Mouse (Mus musculus) T-helper 17 cell (primary cell): ENCODE measurements around the gene Acad10.
"Not testable (repeated sequence)": the region's sequence is repeated elsewhere in the genome, so short reads cannot be mapped to it uniquely, and the experiment has no call there.

ENCODE experiments used
- in situ Hi-C, 2 experiments: fragments of 300-600 bp; cut with MboI, MseI; formaldehyde crosslinking; loops; 1 replicate in 1 of 2; 2 replicates in 1 of 2; pipeline ENCODE4 v1.15.1; 2025; ENCODE audit warnings: high pct_unique_total_duplicates in 2 of 2

Acad10 gene

DNA sequence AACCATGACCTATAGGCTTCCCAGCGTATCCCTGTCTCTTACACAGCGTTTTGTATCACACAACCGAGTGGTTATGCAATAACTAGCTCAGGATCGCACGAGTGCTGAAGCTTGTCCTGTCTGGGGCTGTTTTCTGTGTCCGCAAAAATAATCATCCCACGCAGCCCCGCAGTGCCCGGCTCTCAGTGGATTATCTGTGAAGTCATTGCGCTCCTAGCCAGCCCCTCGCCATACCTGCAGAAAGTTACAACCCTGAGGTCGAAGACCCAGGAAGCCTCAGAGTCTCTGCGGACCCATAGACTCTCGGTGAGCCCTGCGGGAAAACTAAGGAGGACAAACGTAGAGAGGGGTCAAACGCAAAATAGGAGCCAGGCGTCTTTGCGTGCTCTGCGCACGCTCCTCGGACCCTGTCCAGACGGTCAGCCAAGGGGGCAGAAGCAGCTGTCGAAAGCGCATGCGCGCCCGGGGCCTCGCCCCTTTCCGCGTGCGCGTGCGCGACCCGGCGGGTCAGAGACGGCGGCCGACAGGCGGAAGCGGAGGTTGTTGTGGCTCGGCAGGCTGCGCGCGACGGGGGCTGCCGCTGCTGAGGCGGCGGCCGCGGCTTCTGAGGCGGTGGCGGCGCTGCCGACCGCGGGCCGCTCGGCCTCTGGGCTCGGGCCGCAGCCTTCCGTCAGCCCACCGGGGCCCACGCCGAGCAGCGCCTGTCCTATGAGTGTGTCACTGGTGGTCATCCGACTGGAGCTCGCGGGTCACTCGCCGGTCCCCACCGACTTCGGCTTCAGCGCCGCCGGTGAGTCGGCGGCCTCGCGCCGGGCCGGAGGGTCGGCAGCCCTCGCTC lies at the start of gene Acad10, which contains the start of gene Brap:
Gene Acad10 (minus strand): TSS at position 456 of the 838 bp plus-strand sequence.
Gene Brap (plus strand): TSS at position 505 of the 838 bp plus-strand sequence.
- in situ Hi-C loops = no loop called here

DNA sequence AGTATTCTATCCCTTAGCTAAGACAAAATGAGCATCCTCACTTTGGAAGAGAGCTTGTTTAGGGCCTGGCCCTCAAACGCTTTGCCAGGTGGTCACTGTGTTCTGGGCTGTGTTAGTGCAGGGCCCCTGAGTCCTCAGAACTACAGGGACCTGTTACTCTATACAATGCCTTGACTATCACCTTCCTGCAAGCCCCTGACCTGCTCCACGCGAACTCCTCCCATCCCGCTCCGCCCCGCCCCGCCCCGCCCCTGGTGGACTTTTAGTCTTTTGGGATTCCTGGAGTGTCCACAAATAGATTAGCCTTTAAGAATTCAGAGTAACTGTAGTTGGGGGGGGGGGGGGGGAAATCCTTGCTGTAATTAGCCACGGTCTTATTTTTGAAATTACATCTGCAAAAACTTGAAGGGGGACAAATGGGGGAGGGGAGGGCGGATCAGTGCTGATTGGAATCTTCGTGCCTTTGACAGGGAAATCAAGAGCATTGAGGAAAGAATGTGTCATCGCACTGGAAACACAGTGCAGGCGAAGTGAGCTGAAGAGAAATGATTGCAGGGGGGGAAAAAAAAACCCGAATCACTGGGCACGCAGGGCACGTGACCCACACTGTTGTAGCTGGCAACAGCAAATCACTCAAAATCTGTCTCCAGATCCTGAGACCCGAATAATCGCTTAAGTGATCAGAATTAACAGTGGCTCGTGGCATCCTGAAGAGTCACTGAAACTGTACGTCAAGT lies 44.4 kb upstream of the Acad10 start:
- in situ Hi-C loops = no loop called here

DNA sequence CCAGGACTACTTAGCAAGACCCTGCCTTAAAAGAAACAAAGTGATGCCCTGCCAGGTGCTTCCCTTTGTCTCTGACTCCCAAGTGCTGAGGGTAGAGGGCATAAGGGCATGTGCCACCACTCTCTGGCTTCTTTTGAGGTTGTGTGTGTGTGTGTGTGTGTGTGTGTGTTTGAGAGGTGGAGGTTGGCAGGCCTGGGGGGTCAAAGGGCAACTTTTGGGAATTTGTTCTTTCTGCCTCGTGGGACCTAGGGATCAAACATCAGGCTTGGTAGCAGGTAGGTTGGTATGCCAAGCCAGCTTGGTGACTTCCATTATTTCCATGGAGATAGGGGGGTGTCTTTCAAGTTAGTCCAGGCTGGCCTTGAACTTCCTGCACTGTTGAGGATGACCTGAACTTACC lies 43.0 kb upstream of the Acad10 start:
- in situ Hi-C loops = no loop called here

- in situ Hi-C loops = no loop called here
Measured at GRCm38 (mm10) chr5:121701111-121701769, 40.9 kb upstream of the Acad10 start.

GRCm38 (mm10) chr5:121700496-121700895 lies 40.2 kb upstream of the Acad10 start:
- in situ Hi-C loops = no loop called here

DNA sequence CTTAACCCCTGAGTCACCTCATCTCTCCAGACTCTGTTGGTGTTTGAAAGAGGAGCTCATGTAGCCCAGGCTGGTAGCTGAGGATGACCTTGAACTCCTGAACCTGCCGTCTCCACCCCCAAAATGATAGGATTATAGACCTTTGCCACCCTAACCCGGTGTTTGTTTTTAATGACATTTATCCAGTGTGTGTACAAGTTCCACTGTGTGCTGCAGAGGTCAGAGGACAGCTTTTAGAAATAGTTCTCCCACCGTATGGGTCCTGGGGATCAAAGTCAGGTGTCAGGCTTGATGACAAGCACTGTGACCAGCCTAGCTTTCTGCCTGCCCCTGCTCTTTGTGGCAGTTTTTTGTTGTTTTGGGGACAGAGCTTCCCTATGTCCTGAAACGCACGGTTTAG lies 39.6 kb upstream of the Acad10 start:
- in situ Hi-C loops = no loop called here

DNA sequence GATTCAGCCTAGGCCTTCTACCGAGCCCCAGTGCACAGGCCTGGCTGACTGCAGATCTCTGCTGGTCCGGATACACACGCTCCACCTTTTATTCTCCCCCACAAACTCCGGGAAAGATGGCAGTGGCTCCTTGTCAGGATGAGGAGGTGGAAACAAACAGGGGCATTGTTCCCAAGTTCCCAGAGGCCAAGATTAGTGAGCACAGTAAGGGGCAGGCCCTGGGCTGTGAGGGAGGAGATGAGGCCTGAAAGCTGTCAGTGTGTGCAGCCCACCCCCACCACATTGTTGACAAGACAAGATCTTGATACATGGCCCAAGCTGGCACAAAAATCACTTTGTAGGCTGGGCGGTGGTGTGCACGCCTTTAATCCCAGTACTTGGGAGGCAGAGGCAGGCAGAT lies 36.4 kb upstream of the Acad10 start:
- in situ Hi-C loops = no loop called here

GRCm38 (mm10) chr5:121692897-121693296 lies 32.6 kb upstream of the Acad10 start:
- in situ Hi-C loops = no loop called here

- in situ Hi-C loops = not testable (repeated sequence)
Measured at GRCm38 (mm10) chr5:121691436-121691835, 31.1 kb upstream of the Acad10 start.

GRCm38 (mm10) chr5:121690482-121691211 lies 30.3 kb upstream of the Acad10 start:
- in situ Hi-C loops = no loop called here

DNA sequence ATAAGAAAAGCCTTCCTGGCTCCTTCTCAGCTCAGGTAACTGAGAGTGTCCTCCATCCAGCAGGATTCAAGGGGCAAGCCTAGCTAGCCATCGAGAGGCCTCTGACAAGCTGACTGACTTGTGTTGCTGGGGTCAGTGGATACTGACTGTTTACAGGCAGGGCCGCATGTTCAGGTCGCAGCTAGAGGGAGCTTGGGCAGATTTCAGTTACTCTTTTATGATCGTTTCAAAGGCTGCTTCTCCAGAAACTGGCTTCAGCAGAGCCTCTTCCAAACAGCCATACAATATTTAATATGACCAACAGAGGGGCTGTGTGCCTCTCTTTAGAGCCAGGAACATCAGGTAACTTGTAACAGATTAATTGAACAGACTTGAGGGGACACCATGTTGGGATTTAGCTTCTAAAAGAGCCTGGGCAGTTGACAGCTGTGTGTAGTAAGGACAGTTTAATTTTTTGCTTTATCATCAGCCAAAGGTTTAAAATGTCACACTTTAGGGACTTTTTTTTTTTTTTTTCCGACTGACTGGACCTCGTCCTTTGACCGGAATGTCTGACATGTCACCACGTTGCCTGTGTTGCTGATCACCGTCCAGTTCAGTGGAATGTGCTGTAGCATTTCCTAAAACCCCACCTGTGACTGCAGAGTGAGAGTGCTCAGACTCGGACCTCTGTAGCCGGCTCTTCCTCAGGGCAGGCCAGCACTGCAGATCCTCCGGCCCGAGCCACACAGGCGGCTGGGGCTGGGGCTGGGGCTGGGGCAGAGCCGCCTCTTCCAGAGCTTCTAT lies 26.0 kb upstream of the Acad10 start:
- in situ Hi-C loops = no loop called here

DNA sequence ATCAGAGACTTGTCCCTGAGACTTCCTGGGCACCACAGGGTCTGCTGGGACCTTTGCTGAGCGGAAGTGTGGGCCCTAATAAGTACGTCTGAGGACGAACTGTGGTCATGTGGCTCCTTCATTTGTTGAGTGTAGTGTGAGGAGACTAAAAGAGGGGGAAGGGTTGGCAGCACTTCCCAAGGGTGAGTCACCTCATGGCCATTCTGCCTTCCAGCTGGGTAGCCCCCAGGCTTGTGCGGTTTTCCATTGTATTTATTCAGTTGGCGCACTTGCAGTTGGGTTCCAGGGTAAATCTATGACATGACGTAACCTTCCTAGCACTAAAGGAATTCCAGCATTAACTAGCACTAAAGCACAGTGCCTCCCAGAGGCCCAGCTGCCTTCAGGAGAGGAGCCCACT lies 25.2 kb upstream of the Acad10 start:
- in situ Hi-C loops = no loop called here

DNA sequence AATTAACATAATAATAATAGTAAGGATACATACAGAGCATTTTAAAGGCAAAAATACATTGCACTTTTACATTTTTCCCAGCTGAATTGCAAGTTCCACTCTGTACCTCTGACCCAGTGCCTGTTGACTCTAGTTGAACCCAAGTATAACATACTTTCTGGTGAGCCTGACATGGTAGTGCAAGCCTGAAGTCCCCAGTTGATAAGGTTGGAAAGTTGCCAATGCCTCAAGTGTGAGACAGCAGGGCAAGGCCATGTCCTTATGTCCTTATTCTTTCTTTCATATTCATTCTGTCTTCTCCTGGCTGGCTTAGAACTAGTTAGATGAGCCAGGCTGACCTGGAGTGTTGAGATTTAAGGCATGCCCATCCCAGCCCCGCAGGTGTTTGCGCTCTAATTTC lies 21.9 kb upstream of the Acad10 start:
- in situ Hi-C loops = loop anchor here in 1 of 2 experiments (5.0 kb wide), 1 partner anchor 95 kb away; no protein-coding TSS in a partner anchor

DNA sequence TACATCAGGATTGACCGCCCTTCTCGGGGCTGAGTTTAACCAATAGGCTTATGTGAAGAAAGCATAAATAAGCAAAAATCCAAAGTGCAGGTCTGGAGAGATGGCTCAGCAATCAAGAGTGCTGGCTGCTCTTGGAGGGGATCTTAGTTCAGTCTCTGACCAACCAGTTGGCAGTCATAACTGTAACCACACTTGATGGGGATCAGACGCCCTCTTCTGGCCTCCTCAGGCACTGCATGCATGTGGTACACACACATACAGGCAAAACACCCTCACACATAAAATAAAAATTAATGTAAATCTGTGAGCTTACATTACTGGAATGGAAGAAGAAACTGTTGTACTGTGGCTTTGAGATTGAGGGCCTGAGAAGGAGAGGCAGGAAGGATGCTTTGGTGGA lies 10.1 kb upstream of the Acad10 start:
- in situ Hi-C loops = no loop called here

DNA sequence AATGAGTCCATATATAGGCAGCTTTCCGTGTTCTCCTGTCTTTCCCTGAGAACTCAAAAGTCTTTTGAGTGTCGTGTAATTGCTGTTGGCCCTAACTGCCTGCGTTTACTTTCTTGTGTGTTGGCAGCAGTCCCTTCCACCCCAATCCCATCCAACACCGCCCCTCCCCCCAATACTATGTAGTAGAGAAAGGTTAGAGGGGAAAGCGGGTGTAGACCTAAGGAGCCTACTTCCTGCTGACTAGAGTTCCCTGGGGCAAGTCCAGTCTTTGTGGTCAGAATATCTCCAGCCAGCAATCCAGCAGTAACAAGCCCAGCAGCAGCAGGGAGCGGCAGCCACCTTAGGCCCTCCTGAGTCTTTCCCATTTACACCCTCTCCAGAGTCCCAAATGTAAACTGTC lies 8.1 kb upstream of the Acad10 start:
- in situ Hi-C loops = no loop called here

- in situ Hi-C loops = no loop called here
Measured at GRCm38 (mm10) chr5:121667067-121667466, 6.8 kb upstream of the Acad10 start.

DNA sequence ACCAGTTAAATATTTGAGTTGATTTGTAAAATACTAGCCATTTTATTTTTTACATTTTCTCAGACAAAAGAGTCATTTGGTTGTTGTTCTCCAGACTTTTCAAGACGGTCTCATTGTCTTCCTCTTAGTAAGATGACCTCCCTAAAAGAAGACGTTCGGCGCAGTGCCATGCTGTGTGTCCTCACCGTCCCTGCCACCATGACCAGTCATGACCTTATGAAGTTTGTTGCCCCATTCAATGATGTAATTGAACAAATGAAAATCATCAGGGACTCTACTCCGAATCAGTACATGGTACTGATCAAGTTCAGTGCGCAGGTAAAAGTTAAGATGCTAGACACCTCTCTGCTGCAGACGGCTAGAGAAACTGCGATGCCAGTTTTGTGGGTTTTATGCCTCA lies 4.7 kb upstream of the Acad10 start:
- in situ Hi-C loops = no loop called here

DNA sequence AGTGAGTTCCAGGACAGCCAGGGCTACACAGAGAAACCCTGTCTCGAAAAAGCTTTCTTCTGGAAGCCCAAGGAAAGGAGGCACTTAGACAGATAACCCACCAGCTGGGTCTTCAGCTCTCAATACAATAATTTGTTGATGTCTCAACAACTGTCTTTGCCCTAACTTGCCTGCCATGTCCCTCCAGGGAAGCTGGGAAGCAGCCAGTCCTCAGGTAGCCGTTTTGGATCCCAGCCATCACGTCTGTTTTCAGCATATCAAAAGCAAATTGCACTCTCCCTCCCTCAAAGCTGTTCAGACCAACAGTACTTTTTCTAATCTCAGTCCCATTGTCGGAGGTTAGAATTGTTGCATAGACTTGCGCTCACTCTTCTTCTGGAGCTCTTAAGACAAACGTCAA lies 3.8 kb upstream of the Acad10 start:
- in situ Hi-C loops = no loop called here

DNA sequence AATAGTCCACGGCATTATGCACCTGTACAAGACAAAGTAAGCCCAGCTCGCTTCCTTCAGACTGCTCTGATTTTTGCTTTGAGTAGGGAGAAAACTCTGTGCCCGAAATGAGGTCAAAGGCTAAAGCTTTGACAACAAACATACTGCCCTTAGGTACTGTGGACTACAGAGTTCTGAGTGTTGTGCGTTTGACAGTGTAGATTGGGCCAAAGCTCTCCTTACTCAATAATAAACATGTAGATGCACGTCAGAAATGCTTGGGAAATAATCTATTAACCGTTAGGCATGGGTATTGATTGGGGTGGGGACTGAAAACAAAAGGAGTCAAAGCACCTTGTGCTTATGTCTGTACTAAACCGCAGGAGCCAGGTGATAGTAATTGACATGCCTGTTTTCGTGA lies 3.1 kb upstream of the Acad10 start:
- in situ Hi-C loops = no loop called here

DNA sequence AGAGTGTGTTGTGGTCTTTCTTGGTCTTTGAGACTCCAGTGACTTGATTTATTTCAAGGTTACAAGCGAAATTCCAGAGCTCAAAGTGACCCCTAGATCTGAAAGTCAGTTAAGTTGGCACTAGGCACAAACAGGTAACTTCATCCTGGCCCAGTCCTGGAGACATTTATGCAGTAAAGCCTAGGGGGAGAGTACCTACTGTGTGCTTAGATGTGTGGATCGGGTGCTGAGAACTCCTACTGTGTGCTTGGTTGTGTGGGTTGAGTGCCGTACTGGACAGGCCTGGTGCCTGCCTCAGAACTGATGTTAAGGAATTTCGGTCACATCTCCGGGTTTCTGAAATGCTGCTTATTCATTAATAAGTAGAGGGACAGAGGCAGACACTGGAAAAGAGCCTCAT lies 1.2 kb upstream of the Acad10 start:
- in situ Hi-C loops = no loop called here

DNA sequence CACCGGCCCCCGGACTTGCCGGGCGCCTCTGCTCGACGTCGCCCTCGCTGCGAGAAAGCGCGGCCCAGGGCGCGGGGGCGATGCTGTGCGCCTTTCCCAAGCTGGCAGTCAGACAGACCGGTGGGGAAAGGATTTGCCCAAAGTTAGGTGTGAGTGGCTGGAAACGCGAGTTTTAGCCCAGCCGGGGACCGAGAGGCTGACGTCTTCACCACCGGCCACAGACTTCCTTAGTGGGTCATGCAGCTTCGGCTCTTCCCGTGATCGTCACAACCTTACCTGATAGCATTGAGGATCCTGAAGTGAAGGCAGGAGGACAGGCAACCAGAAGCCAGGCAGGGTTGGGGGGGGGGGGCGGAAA lies 562 bp upstream of the Acad10 start:
- in situ Hi-C loops = no loop called here
